Mouse (Mus musculus): ENCODE measurements around the gene Luc7l.

Luc7l gene

DNA sequence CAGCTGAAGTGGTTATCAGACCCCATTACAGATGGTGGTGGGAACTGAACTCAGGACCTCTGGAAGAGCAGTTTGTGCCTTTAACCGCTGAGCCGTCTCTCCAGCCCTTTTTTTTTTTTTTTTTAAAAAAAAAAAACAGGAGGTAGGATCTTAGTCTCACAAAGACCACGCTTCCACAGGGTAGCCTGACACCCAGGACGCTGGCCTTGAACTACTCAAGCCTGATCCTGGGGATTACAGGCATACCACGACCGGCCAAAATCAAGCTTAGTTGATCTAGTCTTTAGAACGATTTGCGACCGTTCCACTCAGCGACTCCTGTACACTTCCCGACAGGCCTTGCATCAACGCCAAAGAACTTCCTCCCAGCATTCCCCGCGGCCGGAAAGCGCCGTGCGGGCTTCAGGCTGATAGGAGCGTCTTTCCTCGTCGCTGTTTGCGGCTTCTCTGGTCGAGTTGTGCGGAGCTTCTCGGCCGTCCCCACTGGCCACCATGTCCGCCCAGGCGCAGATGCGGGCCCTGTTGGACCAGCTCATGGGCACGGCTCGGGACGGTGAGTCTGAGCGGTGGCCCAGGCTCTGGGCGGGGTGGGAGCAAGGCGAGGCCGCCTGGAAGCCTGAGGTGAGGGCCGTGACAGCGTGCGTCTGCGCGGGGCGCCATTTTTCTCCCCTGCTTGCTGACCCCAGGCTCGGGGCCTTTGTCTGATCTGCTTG, at the start of gene Luc7l:
Gene Luc7l, plus strand, starts transcription at position 358 of the 713 bp plus-strand sequence.
- peak; percentile 94 to 95 for DNase-seq (ENCODE audit: low spot score in 2 of 2)

DNA sequence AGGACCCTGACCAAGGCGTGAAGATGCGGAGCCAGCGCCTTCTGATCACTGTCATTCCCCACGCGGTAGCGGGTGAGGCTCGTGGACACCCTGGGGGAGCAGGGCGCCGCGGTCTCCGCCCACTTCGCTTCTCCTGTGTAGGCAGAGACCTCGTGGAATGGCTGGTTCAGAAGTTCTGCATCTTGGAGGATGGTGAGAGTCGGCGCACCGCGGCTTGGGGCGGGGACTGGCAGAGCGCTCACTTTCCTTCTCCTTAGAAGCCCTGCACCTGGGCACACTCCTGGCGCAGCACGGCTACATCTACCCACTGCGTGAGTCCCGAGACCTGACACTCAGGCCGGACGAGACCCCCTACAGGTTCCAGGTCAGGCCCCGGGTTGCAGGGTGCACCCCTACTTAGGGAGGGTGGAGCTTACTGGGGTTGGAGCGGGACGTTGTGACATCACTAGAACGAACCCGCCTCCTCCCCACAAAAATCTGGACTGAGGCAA, 49.3 kb upstream of the Luc7l start:
- DNase-seq (ENCODE audit: low spot score in 2 of 2) = peak; percentile 39 to 45

DNA sequence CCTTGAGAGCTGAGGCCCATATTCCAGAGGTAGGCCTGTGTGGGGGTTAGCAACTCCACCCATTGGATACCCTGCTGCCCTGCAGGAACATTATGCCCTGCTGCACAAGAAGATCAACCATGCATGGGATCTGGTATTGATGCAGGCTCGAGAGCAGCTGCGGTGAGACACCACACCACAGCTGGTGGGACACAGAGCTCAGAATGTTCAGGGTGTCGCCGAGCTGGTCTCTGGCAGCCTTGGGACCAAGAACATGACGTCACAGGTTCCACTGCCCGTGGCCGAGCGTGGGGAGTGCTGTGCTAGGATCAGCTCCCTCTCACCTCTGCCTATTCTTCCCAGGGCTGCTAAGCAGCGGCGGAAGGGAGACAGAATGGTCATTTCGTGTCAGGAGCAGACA, 47.9 kb upstream of the Luc7l start:
- DNase-seq (ENCODE audit: low spot score in 2 of 2) = no peak

GRCm38 (mm10) chr17:26206392-26206791, 46.3 kb upstream of the Luc7l start:
- DNase-seq (ENCODE audit: low spot score in 2 of 2) = no peak

DNA sequence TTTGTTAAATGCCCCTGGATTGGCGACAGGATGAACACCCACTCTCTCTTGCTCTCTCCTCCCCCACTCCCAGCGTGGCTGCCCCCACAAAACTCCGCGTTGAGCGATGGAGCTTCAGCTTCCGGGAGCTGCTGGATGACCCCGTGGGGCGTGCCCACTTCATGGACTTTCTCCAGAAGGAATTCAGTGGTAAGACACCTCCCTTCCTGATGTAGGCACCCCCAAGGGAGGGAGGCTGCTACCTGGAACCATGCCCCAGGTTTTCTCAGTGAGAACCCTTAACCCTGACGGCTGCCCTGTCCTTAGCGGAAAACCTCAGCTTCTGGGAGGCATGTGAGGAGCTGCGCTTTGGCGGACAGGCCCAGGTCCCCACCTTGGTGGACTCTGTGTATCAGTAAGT, 45.0 kb upstream of the Luc7l start, which contains the start of gene Arhgdig:
Gene Arhgdig, minus strand, starts transcription at position 101 of the 400 bp plus-strand sequence.
- no peak for DNase-seq (ENCODE audit: low spot score in 2 of 2)

DNA sequence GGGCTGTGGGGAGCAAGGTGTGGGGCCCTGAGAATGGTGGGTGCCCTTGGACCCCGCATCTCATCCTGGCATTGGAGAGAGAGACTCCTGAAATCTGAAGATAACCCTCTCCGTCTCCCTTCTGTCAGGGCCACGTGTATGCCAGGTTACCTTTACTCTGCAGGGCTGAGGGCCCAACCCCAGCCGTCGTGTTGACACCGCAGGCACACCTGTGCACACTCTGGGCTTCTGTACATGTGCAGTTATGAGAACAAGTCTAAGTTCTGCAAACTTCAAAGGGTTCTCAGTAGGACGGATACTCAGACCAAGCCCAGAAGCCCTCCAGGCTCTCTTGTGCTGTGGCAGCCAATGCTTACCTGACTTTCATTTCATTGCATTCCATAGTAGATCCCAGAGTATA, 40.5 kb upstream of the Luc7l start:
- no peak for DNase-seq (ENCODE audit: low spot score in 2 of 2)

GRCm38 (mm10) chr17:26212681-26213080, 40.0 kb upstream of the Luc7l start:
- no peak for DNase-seq (ENCODE audit: low spot score in 2 of 2)

GRCm38 (mm10) chr17:26221508-26221907, 31.2 kb upstream of the Luc7l start:
- no peak for DNase-seq (ENCODE audit: low spot score in 2 of 2)

- peak in 1 of 2 experiments; percentile 68 for DNase-seq (ENCODE audit: low spot score in 2 of 2)
Measured at GRCm38 (mm10) chr17:26225150-26225549, 27.5 kb upstream of the Luc7l start.

- no peak for DNase-seq (ENCODE audit: low spot score in 2 of 2)
Measured at GRCm38 (mm10) chr17:26229776-26230175, 22.9 kb upstream of the Luc7l start.

- DNase-seq (ENCODE audit: low spot score in 2 of 2) = no peak
Measured at GRCm38 (mm10) chr17:26231156-26231555, 21.5 kb upstream of the Luc7l start.

- DNase-seq (ENCODE audit: low spot score in 2 of 2) = no peak
Measured at GRCm38 (mm10) chr17:26232863-26233262, 19.8 kb upstream of the Luc7l start.

DNA sequence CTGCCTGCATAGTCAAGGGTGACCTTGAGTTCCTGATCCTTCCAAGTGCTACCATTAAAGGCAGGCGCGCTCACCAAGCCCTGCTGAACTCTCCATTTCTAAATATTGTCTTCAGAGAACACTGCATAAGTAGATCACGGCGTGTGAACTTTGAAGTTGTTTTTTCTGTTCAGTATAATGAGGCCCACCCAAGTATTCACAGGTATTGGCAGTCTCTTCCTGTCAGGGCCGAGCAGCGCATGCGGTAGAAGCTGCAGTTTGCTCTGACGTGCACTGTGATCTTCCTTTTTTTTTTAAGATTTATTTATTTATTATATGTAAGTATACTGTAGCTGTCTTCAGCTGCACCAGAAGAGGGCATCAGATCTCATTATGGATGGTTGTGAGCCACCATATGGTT, 18.3 kb upstream of the Luc7l start:
- DNase-seq (ENCODE audit: low spot score in 2 of 2) = no peak

- peak in 1 of 2 experiments; percentile 39 for DNase-seq (ENCODE audit: low spot score in 2 of 2)
Measured at GRCm38 (mm10) chr17:26235077-26235815, 17.4 kb upstream of the Luc7l start.

DNA sequence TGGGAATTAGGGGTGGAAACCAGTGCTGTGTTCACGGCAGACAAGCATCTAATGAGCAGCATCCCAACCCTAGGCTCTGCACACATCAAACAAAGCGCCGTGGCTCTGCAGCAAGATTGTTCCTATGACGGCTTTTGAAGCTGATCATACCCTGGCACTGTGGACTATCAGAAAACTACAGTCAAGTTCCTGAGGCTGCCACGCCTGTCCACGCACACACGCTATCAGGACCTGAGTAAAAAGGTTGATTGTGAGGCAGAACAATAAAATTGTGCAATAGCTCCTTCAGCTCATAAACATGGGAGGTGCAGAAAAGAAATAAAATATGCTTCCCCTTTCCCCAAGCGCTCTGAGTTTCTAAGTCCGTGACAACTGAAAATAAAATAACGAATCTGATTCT, 15.0 kb upstream of the Luc7l start:
- DNase-seq (ENCODE audit: low spot score in 2 of 2) = peak in 1 of 2 experiments; percentile 36

DNA sequence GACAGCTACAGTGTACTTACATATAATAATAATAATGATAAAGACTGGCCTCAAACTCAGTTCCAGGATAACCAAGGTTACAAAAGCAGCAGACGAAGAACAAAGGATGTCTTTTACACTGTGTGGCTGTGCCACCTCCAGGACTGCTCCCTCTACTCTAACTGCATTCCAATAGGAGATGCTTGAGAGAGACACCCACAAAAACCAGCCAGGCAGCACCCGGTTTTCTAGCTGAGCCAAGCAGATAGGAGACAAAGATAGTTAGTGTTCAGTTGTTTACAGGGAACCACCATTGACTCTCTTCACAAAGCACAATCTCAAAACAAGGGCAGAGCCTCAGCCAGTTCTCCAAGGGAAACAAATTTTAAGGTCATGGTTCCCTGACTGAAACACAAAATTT, 13.1 kb upstream of the Luc7l start:
- no peak for DNase-seq (ENCODE audit: low spot score in 2 of 2)

- no peak for DNase-seq (ENCODE audit: low spot score in 2 of 2)
Measured at GRCm38 (mm10) chr17:26240120-26240790, 12.4 kb upstream of the Luc7l start.

- no peak for DNase-seq (ENCODE audit: low spot score in 2 of 2)
Measured at GRCm38 (mm10) chr17:26240990-26241389, 11.7 kb upstream of the Luc7l start.

DNA sequence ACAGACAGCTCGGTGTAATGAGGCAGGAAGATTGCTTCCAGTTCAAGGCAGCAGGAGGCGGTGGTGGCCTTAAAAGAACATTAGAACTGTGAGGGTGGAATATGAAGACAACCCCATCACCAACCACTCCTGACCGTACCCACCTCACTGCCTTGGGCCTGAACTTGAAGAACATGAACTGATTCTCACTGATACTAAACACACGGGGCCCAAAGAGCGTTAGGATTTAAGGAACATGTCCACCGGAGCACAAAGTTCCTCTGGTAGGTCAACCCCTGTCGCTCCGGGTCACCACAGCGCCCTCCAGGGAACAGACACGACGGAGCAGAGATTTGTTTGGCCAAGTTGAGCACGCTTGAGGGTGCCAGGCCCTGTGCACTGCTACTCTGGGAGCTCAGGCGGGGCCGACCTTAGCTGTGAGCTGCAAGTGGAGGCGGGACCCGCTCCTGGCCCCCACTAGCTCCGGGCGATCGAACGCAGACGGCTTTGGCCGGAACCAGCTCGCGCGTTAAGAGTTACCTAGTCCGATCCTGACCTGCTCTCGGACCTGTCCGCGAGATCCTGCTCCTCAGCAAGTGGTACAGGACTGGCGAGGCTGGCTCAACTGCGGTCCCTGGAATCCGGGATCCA, 9.1 kb upstream of the Luc7l start:
- peak; percentile 52 to 81 for DNase-seq (ENCODE audit: low spot score in 2 of 2)

DNA sequence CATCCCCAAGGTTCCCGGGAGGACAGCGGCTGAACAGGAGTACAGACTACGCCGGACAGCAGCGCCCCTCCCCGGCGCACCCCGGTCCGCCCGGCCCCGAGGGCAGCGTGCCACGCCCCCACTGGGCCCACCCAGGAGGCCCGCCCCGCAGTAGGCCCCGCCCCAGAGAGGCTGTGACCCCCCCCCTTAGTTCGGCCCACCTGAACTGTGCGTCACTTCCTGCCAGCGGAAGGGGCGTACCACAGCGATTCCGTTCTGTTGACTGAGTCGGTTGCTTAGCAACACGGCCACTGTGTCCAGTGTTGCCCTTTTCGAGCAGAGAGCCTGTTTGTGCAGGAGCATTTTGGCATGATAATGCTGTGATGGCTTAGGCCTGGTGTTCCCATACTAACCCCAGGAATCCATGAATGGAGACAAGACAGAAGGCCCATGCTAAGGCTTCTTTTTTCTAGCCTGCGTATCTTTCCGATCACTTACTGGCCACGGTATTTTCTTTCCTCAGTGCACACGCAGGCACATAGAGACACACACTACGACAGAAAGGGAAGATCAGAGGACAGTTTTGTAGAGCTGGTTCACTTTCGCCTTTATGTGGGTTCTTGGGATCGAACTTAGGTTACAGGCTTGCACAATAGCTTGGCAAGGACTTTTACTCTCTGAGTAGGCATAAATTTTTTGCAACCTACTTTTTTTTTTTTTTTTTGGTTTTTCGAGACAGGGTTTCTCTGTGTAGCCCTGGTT, 8.4 kb upstream of the Luc7l start, which contains the start of gene Fam234a:
Gene Fam234a, minus strand, starts transcription at position 142 of the 741 bp plus-strand sequence.
- peak; percentile 89 to 94 for DNase-seq (ENCODE audit: low spot score in 2 of 2)
